Mouse (Mus musculus) MEL (cell line): ENCODE results near the gene Ttpal. TPM values are rescaled to one million over a fixed set of nuclear protein-coding genes. Genes with fewer than 3 reads are reported as not detected.

Experiments used
- DNase-seq: peaks from one replicate; pipeline ENCODE4 v3.0.0; 2011; ENCODE audit warnings: low read depth, low spot score
- H3K27ac ChIP-seq: 2 replicates; pipeline ENCODE4 v1.5.1; 2012; ENCODE audit warnings: low read depth, mild to moderate bottlenecking, control low read depth, low read length, moderate library complexity; ENCODE audit not compliant: control insufficient read depth
- H3K27me3 ChIP-seq, 2 experiments: fragments of 150-350 bp in 1 of 2; sonication (generic) in 1 of 2; 2 replicates each; pipeline ENCODE4 v1.6.1; 2012; ENCODE audit warnings: low read length in 2 of 2, mild to moderate bottlenecking in 2 of 2, improper control_type of control experiment in 1 of 2, moderate library complexity in 1 of 2; ENCODE audit not compliant: insufficient read depth in 2 of 2, control insufficient read depth in 1 of 2
- H3K36me3 ChIP-seq, 2 experiments: 2 replicates each; pipeline ENCODE4 v1.6.1; 2012 to 2014; ENCODE audit warnings: low read length in 2 of 2, improper control_type of control experiment in 1 of 2, inconsistent platforms in 1 of 2, mild to moderate bottlenecking in 1 of 2; ENCODE audit not compliant: insufficient read depth in 2 of 2, control insufficient read depth in 1 of 2
- H3K4me1 ChIP-seq, 2 experiments: fragments of 150-350 bp in 1 of 2; sonication (generic) in 1 of 2; 2 replicates each; pipeline ENCODE4 v1.6.1; 2012; ENCODE audit warnings: low read length in 2 of 2, improper control_type of control experiment in 1 of 2, mild to moderate bottlenecking in 1 of 2; ENCODE audit not compliant: insufficient read depth in 2 of 2, control insufficient read depth in 1 of 2
- H3K4me3 ChIP-seq, 2 experiments: fragments of 150-350 bp in 1 of 2; sonication (generic) in 1 of 2; 2 replicates each; pipeline ENCODE4 v1.5.1; 2012; ENCODE audit warnings: low read depth in 2 of 2, low read length in 2 of 2, mild to moderate bottlenecking in 2 of 2, moderate library complexity in 2 of 2, control low read depth in 1 of 2, improper control_type of control experiment in 1 of 2; ENCODE audit not compliant: control insufficient read depth in 1 of 2, insufficient read depth in 1 of 2
- H3K79me2 ChIP-seq: 2 replicates; pipeline ENCODE4 v1.6.1; 2012; ENCODE audit warnings: mild to moderate bottlenecking, low read length, moderate library complexity; ENCODE audit not compliant: control insufficient read depth, poor library complexity, insufficient read depth
- H3K9ac ChIP-seq: 2 replicates; pipeline ENCODE4 v1.6.1; 2012; ENCODE audit warnings: low read depth, mild to moderate bottlenecking, control low read depth, low read length, moderate library complexity; ENCODE audit not compliant: control insufficient read depth, poor library complexity, severe bottlenecking
- H3K9me3 ChIP-seq: fragments of 150-350 bp; sonication (generic); replicated peaks from 2 replicates; pipeline ENCODE4 v1.6.1; 2012; ENCODE audit warnings: mild to moderate bottlenecking, low read length, improper control_type of control experiment, moderate library complexity; ENCODE audit not compliant: insufficient read depth
- CHD1 ChIP-seq: IDR thresholded peaks from 2 replicates; pipeline ENCODE4 v1.6.1; 2012; ENCODE audit warnings: low read depth, mild to moderate bottlenecking, inconsistent platforms, low read length, improper control_type of control experiment
- CHD2 ChIP-seq: IDR thresholded peaks from 2 replicates; pipeline ENCODE4 v1.6.1; 2011; ENCODE audit warnings: low read length, improper control_type of control experiment
- E2F4 ChIP-seq: IDR thresholded peaks from 2 replicates; pipeline ENCODE4 v1.6.1; 2011; ENCODE audit warnings: low read depth, low read length, improper control_type of control experiment, borderline replicate concordance
- ELF1 ChIP-seq: IDR thresholded peaks from 2 replicates; pipeline ENCODE4 v1.6.1; 2014; ENCODE audit warnings: low read depth, mild to moderate bottlenecking, inconsistent platforms, low read length, improper control_type of control experiment, moderate library complexity
- ETS1 ChIP-seq: IDR thresholded peaks from 2 replicates; pipeline ENCODE4 v1.6.1; 2012; ENCODE audit warnings: low read depth, mild to moderate bottlenecking, inconsistent platforms, low read length, improper control_type of control experiment, moderate library complexity
- GABPA ChIP-seq: IDR thresholded peaks from 2 replicates; pipeline ENCODE4 v1.6.1; 2012; ENCODE audit warnings: low read depth, mild to moderate bottlenecking, inconsistent platforms, low read length, improper control_type of control experiment, moderate library complexity
- GATA1 ChIP-seq: IDR thresholded peaks from 2 replicates; pipeline ENCODE4 v1.6.1; 2011; ENCODE audit warnings: low read depth, low read length, improper control_type of control experiment
- HCFC1 ChIP-seq: IDR thresholded peaks from 2 replicates; pipeline ENCODE4 v1.6.1; 2012; ENCODE audit warnings: low read depth, mild to moderate bottlenecking, inconsistent platforms, low read length, improper control_type of control experiment, moderate library complexity
- JUND ChIP-seq: IDR thresholded peaks from 2 replicates; pipeline ENCODE4 v1.6.1; 2011; ENCODE audit warnings: low read depth, mild to moderate bottlenecking, improper control_type of control experiment, low read length
- KAT2A ChIP-seq: conservative IDR thresholded peaks from 2 replicates; pipeline ENCODE4 v1.6.1; 2012; ENCODE audit warnings: low read depth, low read length, improper control_type of control experiment, inconsistent platforms
- MAFK ChIP-seq: IDR thresholded peaks from 2 replicates; pipeline ENCODE4 v1.6.1; 2011; ENCODE audit warnings: low read depth, mild to moderate bottlenecking, low read length, improper control_type of control experiment, borderline replicate concordance
- MAZ ChIP-seq: IDR thresholded peaks from 2 replicates; pipeline ENCODE4 v1.6.1; 2012; ENCODE audit warnings: low read depth, mild to moderate bottlenecking, inconsistent platforms, low read length, improper control_type of control experiment
- MEF2A ChIP-seq: IDR thresholded peaks from 2 replicates; pipeline ENCODE4 v1.6.1; 2014; ENCODE audit warnings: low read depth, mild to moderate bottlenecking, inconsistent platforms, low read length, improper control_type of control experiment; ENCODE audit not compliant: poor library complexity, insufficient replicate concordance, severe bottlenecking; ENCODE audit errors: extremely low read depth
- MXI1 ChIP-seq: IDR thresholded peaks from 2 replicates; pipeline ENCODE4 v1.6.1; 2011; ENCODE audit warnings: mild to moderate bottlenecking, low read depth, low read length, improper control_type of control experiment
- NELFE ChIP-seq: IDR thresholded peaks from 2 replicates; pipeline ENCODE4 v1.6.1; 2011; ENCODE audit warnings: low read depth, low read length, improper control_type of control experiment
- NRF1 ChIP-seq: IDR thresholded peaks from 2 replicates; pipeline ENCODE4 v1.6.1; 2014; ENCODE audit warnings: low read depth, mild to moderate bottlenecking, inconsistent platforms, low read length, improper control_type of control experiment, moderate library complexity; ENCODE audit not compliant: poor library complexity, insufficient read depth, severe bottlenecking
- POLR2AphosphoS2 ChIP-seq: IDR thresholded peaks from 2 replicates; pipeline ENCODE4 v1.6.1; 2011; ENCODE audit warnings: low read length, improper control_type of control experiment
- POLR2AphosphoS5 ChIP-seq: IDR thresholded peaks from 2 replicates; pipeline ENCODE4 v1.6.1; 2012; ENCODE audit warnings: low read depth, borderline replicate concordance, mild to moderate bottlenecking, inconsistent platforms, low read length, moderate library complexity, mixed read lengths
- RAD21 ChIP-seq: IDR thresholded peaks from 2 replicates; pipeline ENCODE4 v1.6.1; 2011; ENCODE audit warnings: mild to moderate bottlenecking, low read depth, low read length, improper control_type of control experiment
- RCOR1 ChIP-seq: IDR thresholded peaks from 2 replicates; pipeline ENCODE4 v1.6.1; 2012; ENCODE audit warnings: low read depth, mild to moderate bottlenecking, inconsistent platforms, low read length, improper control_type of control experiment
- SIN3A ChIP-seq: IDR thresholded peaks from 2 replicates; pipeline ENCODE4 v1.6.1; 2012; ENCODE audit warnings: low read length, improper control_type of control experiment, inconsistent platforms
- SMC3 ChIP-seq: IDR thresholded peaks from 2 replicates; pipeline ENCODE4 v1.6.1; 2011; ENCODE audit warnings: low read depth, low read length, improper control_type of control experiment
- TAL1 ChIP-seq: IDR thresholded peaks from 2 replicates; pipeline ENCODE4 v1.6.1; 2012; ENCODE audit warnings: mild to moderate bottlenecking, inconsistent platforms, low read length, moderate library complexity, mixed read lengths
- TBP ChIP-seq: IDR thresholded peaks from 2 replicates; pipeline ENCODE4 v1.8.0; 2011; ENCODE audit warnings: low read depth, low read length, improper control_type of control experiment
- TCF12 ChIP-seq: IDR thresholded peaks from 2 replicates; pipeline ENCODE4 v1.6.1; 2014; ENCODE audit warnings: low read depth, mild to moderate bottlenecking, inconsistent platforms, low read length, improper control_type of control experiment, moderate library complexity
- UBTF ChIP-seq: IDR thresholded peaks from 2 replicates; pipeline ENCODE4 v1.6.1; 2012; ENCODE audit warnings: low read depth, mild to moderate bottlenecking, inconsistent platforms, low read length, improper control_type of control experiment, moderate library complexity, borderline replicate concordance; ENCODE audit not compliant: insufficient read depth
- USF1 ChIP-seq: IDR thresholded peaks from 2 replicates; pipeline ENCODE4 v1.6.1; 2014; ENCODE audit warnings: low read depth, mild to moderate bottlenecking, inconsistent platforms, low read length, improper control_type of control experiment, moderate library complexity
- USF2 ChIP-seq, 2 experiments: IDR thresholded peaks; 2 replicates each; pipeline ENCODE4 v1.6.1; 2011 to 2012; ENCODE audit warnings: improper control_type of control experiment in 2 of 2, low read length in 2 of 2, borderline replicate concordance in 1 of 2, inconsistent platforms in 1 of 2, low read depth in 1 of 2, mild to moderate bottlenecking in 1 of 2; ENCODE audit not compliant: insufficient read depth in 1 of 2
- ZKSCAN1 ChIP-seq: IDR thresholded peaks from 2 replicates; pipeline ENCODE4 v1.6.1; 2012; ENCODE audit warnings: low read depth, mild to moderate bottlenecking, inconsistent platforms, low read length, improper control_type of control experiment, moderate library complexity
- ZMIZ1 ChIP-seq: IDR thresholded peaks from 2 replicates; pipeline ENCODE4 v1.6.1; 2012; ENCODE audit warnings: low read depth, mild to moderate bottlenecking, inconsistent platforms, low read length, improper control_type of control experiment, moderate library complexity
- polyA plus RNA-seq, 2 experiments: library from polyadenylated mRNA; stranded (reverse) in 1 of 2; unstranded in 1 of 2; fragments of >175 nt in 1 of 2; fragments of >200 nt in 1 of 2; gene quantifications; 2 replicates each; pipeline versions ENCODE4 v1.2.1 to v1.2.4; 2012; ENCODE audit warnings: low replicate concordance in 2 of 2, low read depth in 1 of 2; ENCODE audit not compliant: insufficient read length in 2 of 2, insufficient read depth in 1 of 2, missing spikeins in 1 of 2
- total RNA-seq: library from RNA; depleted of rRNA; stranded (reverse); fragments of 300-350 nt; gene quantifications from 2 replicates; pipeline ENCODE4 v1.2.3, GENCODE M21; 2012

Gene Ttpal
- total and polyA plus RNA-seq, 3 experiments, result 18.9 to 20.4 TPM; not detected in 1

- TF ChIP-seq NRF1 (no peak), USF2 (IDR thresholded peaks at IDR 0.05; ENCODE audit: borderline replicate concordance in 1 of 2, insufficient read depth in 1 of 2, low read depth in 1 of 2, low read length in 2 of 2) (no peak), CHD2 (no peak; the same call in 1 of the 2 replicates), MEF2A (no peak), POLR2AphosphoS5 (no peak), NELFE (peak; percentile 29; the same call in 1 of the 2 replicates), GATA1 (no peak), E2F4 (no peak), MAZ (no peak), TAL1 (no peak), ZMIZ1 (0 out of 2 replicates have a peak, but pooled peaks have one; percentile 34), SMC3 (peak; percentile 7; the same call in 1 of the 2 replicates), ZKSCAN1 (no peak), TBP (0 out of 2 replicates have a peak, but pooled peaks have one; percentile 17), RAD21 (no peak), ELF1 (no peak)
Observed at GRCm38 (mm10) chr2:163615906-163616651, 14.0 kb downstream of the Ttpal start (continued).

- no peak overlapping the region for H3K9ac ChIP-seq
- peak; percentile 41 for DNase-seq
- H3K9me3 ChIP-seq, result no peaks in the 10 kb centered on the region
- no peaks in the 10 kb centered on the region for H3K79me2 ChIP-seq
- H3K27me3 ChIP-seq, result no peaks in the 10 kb centered on the region
- H3K4me3 ChIP-seq, result no peak overlapping the region
- H3K36me3 ChIP-seq, result peaks cover 0 to 18% of the 10 kb centered on the region in 2 experiments; a peak in 3 of 4 replicates
- no peak overlapping the region for H3K27ac ChIP-seq
- H3K4me1 ChIP-seq, result no peaks in the 10 kb centered on the region
- TF ChIP-seq ETS1, result no peak
- TF ChIP-seq TCF12, result no peak
- no peak for TF ChIP-seq UBTF
- TF ChIP-seq GABPA, result no peak
- TF ChIP-seq E2F4, result no peak
- TF ChIP-seq KAT2A, result no peak
- TF ChIP-seq CHD1, result no peak
- TF ChIP-seq POLR2AphosphoS2, result peak; percentile 82
- TF ChIP-seq SMC3, result no peak; the same call in none of the 2 replicates
- TF ChIP-seq MXI1, result no peak
- no peak for TF ChIP-seq JUND
- TF ChIP-seq USF2 (IDR thresholded peaks at IDR 0.05; ENCODE audit: borderline replicate concordance in 1 of 2, insufficient read depth in 1 of 2, low read depth in 1 of 2, low read length in 2 of 2), result no peak
- 0 out of 2 replicates have a peak, but pooled peaks have one; percentile 31 for TF ChIP-seq ZKSCAN1
- no peak for TF ChIP-seq NRF1
- 0 out of 2 replicates have a peak, but pooled peaks have one; percentile 4 for TF ChIP-seq CHD2
- TF ChIP-seq TBP, result no peak
- TF ChIP-seq USF1, result no peak
- TF ChIP-seq POLR2AphosphoS5, result no peak; the same call in 1 of the 2 replicates
- no peak for TF ChIP-seq HCFC1
- TF ChIP-seq SIN3A, result no peak
- TF ChIP-seq MAFK, result no peak
- TF ChIP-seq RCOR1, result no peak
- 0 out of 2 replicates have a peak, but pooled peaks have one; percentile 24 for TF ChIP-seq MAZ
- TF ChIP-seq GATA1, result no peak
Observed at GRCm38 (mm10) chr2:163616652-163617227, 14.6 kb downstream of the Ttpal start.
